Comparison of ENCODE assay signal across 16 mouse cellular contexts in genomic region chr13:97789782-97790450, GRCm38 (mm10). TPM values are rescaled to one million over a fixed set of nuclear protein-coding genes. Genes with fewer than 3 reads are reported as not detected.
DNase-seq lines count a peak whose midpoint lies in the region; ATAC-seq and TF ChIP-seq lines count a peak whose summit lies in the region.
"Had no signal": no experiment of that assay in that cellular context is flagged by ENCODE, and none has a peak within 500 bp of the region (broad histone marks: within the 10 kb centered on the region; RNA-seq: fewer than 3 reads in every experiment).

No protein-coding gene starts in this region.

- H3K36me3 ChIP-seq in heart, embryonic 13.5 days, result no peaks in the 10 kb centered on the region
- no peaks in the 10 kb centered on the region for H3K36me3 ChIP-seq in forebrain, postnatal 0 days (ENCODE audit: insufficient read depth)

- DNase-seq in heart, adult 9 months (ENCODE audit: low spot score in 2 of 2), result no peak
- DNase-seq in CD4-positive helper T cell, adult 2 months (ENCODE audit: low read depth, low spot score), result peak; percentile 65
- peak; percentile 68 for DNase-seq in retina, postnatal 7 days (ENCODE audit: low read depth, low spot score)
- no peak for DNase-seq in left cerebral cortex, postnatal 4 days
- DNase-seq in layer of hippocampus, adult 8-10 months (ENCODE audit: low spot score in 2 of 2), result no peak
- DNase-seq in forebrain, postnatal 0 days, result no peak
- DNase-seq: cerebellum, adult 2 months; embryo, embryonic 11 days; gastrocnemius, postnatal 14 days; kidney, postnatal 25 days; lung, adult 2 months; right cerebral cortex, postnatal 14 days had no signal

- H3K9me3 ChIP-seq in heart, embryonic 13.5 days, result no peaks in the 10 kb centered on the region
- H3K9me3 ChIP-seq in forebrain, postnatal 0 days (ENCODE audit: low read length), result no peaks in the 10 kb centered on the region

- no peak for ATAC-seq in heart, embryonic 13.5 days (ENCODE audit: extremely low read depth, insufficient number of reproducible peaks, low FRiP score, low TSS enrichment)
- ATAC-seq in hematopoietic stem cell, adult 5-6 weeks (replicated peaks in 1 of 2; ENCODE audit: insufficient read depth in 1 of 2, low FRiP score in 2 of 2, low TSS enrichment in 1 of 2, low read depth in 1 of 2, poor library complexity in 2 of 2, severe bottlenecking in 2 of 2), result peak; percentile 17 to 36; a peak in 1 of 4 replicates
- no peak for ATAC-seq in forebrain, postnatal 0 days

- intact Hi-C loops in left cerebral cortex, postnatal 4 days (cut with DNase I), result no loop called here

- H3K27me3 ChIP-seq in heart, embryonic 13.5 days (replicated peaks), result no peaks in the 10 kb centered on the region
- no peaks in the 10 kb centered on the region for H3K27me3 ChIP-seq in forebrain, postnatal 0 days (ENCODE audit: insufficient read depth, low read length)
- H3K27me3 ChIP-seq: CH12.LX had no signal

- no peak for TF ChIP-seq CTCF in forebrain, postnatal 0 days (IDR thresholded peaks at IDR 0.05; ENCODE audit: low read depth)

- no peak overlapping the region for H3K4me3 ChIP-seq in heart, embryonic 13.5 days
- no peak overlapping the region for H3K4me3 ChIP-seq in forebrain, postnatal 0 days (ENCODE audit: low read depth, low read length)

- no peak overlapping the region for H3K4me2 ChIP-seq in heart, embryonic 13.5 days
- H3K4me2 ChIP-seq in forebrain, postnatal 0 days (ENCODE audit: low read depth), result no peak overlapping the region

- H3K9ac ChIP-seq in heart, embryonic 13.5 days, result no peak overlapping the region
- H3K9ac ChIP-seq in forebrain, postnatal 0 days, result no peak overlapping the region

- peaks cover 19% of the 10 kb centered on the region for H3K4me1 ChIP-seq in heart, embryonic 13.5 days
- no peaks in the 10 kb centered on the region for H3K4me1 ChIP-seq in forebrain, postnatal 0 days (ENCODE audit: insufficient read depth)

- WGBS in heart, embryonic 13.5 days, result 56% methylated on average over 12 of the region's 12 CpGs
- 88% methylated on average over 12 of the region's 12 CpGs for WGBS in forebrain, postnatal 0 days

- H3K27ac ChIP-seq in heart, embryonic 13.5 days (replicated peaks), result 0 out of 2 replicates have a peak overlapping the region, but pooled peaks have one; percentile 1
- H3K27ac ChIP-seq in forebrain, postnatal 0 days (ENCODE audit: low read depth, low read length), result no peak overlapping the region
- H3K27ac ChIP-seq: macrophage had no signal

RNA-seq across cellular contexts. Expression of gene Gm10260, which starts 29.5 kb away (rescaled TPM):
- 0.70 and 2.9 TPM in 2 replicates for polyA plus RNA-seq in heart, embryonic 13.5 days (2015; fragmentation: Nextera tagmentation; extraction: Ambion mirVana)
- 9.9 and 15.4 TPM in 2 replicates for total RNA-seq in hematopoietic stem cell, adult 5-6 weeks (2017)
- total RNA-seq in left cerebral cortex, postnatal 4 days (2021), result 100 to 1,000 TPM; 149 to 157 TPM
- 10 to 100 TPM; 68.0 to 99.9 (median 83.6) TPM for total RNA-seq in layer of hippocampus, adult 8-10 months (2022)
- total RNA-seq in forebrain, postnatal 0 days (2014; rRNA removed), result 6.3 and 11.4 TPM in 2 replicates
- polyA plus RNA-seq in forebrain, postnatal 0 days (2015; fragmentation: Nextera tagmentation; extraction: Ambion mirVana), result 4.6 TPM in 2 replicates

Comparison
In these comparisons a context has a peak if more than half of its experiments do, and no peak if none do; other contexts are left out.
1. ATAC-seq: peak in hematopoietic stem cell, adult 5-6 weeks (2 of 2); none in heart, embryonic 13.5 days (single experiment) and forebrain, postnatal 0 days (single experiment).
2. DNase-seq: peak in CD4-positive helper T cell, adult 2 months (single experiment) and retina, postnatal 7 days (single experiment); none in heart, adult 9 months (0 of 2), left cerebral cortex, postnatal 4 days (single experiment), layer of hippocampus, adult 8-10 months (0 of 2) and forebrain, postnatal 0 days (single experiment).